Comparison of ENCODE assay signal across 1 mouse cellular context in the genomic region with DNA sequence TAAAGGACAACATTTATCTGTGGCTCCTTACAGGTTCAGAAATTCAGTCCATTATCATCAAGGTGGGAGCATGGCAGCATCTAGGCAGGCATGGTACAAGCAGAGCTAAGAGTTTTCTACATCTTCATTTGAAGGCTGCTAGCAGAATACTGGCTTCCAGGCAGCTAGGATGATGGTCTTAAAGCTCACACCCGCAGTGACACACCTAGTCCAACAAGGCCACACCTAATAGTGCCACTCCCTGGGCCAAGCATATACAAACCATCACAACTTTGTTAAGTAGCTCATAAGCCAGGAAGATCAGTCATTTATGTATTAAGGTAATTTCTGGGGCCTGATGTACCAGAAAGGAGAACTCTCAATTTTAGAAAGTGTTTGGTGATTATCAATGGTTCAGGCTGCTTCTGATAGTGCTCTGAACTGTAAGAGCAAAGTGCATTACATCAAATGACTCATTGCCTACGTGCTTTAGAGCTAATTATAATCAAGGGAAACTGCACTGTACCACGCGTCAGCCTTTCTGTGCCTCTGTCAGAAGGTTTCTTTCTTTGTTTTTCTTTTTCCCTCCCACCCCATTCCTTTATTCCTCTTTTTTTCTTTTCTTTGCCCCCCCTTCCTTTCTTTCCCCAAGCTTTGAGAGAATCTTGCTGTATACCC.
TF ChIP-seq lines count a peak whose summit lies in the region.

No protein-coding gene starts in this region.

TF ChIP-seq in MEL, 35 proteins besides CTCF, POLR2A, EP300 and RAD21:
- TF ChIP-seq ZMIZ1 (IDR thresholded peaks at IDR 0.05; ENCODE audit: low read depth, low read length): no peak
- TF ChIP-seq CHD1 (IDR thresholded peaks at IDR 0.05; ENCODE audit: low read depth, low read length): no peak
- no peak for TF ChIP-seq KAT2A (conservative IDR thresholded peaks at IDR 0.05; ENCODE audit: low read depth, low read length)
- TF ChIP-seq NRF1 (IDR thresholded peaks at IDR 0.05; ENCODE audit: insufficient read depth, low read depth, low read length, poor library complexity, severe bottlenecking): no peak
- no peak for TF ChIP-seq JUND (IDR thresholded peaks at IDR 0.05; ENCODE audit: low read depth, low read length)
- TF ChIP-seq MXI1 (IDR thresholded peaks at IDR 0.05; ENCODE audit: low read depth, low read length): no peak
- no peak for TF ChIP-seq USF2 (IDR thresholded peaks at IDR 0.05; ENCODE audit: borderline replicate concordance in 1 of 2, insufficient read depth in 1 of 2, low read depth in 1 of 2, low read length in 2 of 2)
- TF ChIP-seq SMC3 (IDR thresholded peaks at IDR 0.05; ENCODE audit: low read depth, low read length): no peak
- no peak for TF ChIP-seq RCOR1 (IDR thresholded peaks at IDR 0.05; ENCODE audit: low read depth, low read length)
- TF ChIP-seq HCFC1 (IDR thresholded peaks at IDR 0.05; ENCODE audit: low read depth, low read length): no peak
- TF ChIP-seq NELFE (IDR thresholded peaks at IDR 0.05; ENCODE audit: low read depth, low read length): no peak
- TF ChIP-seq MYB (IDR thresholded peaks at IDR 0.05; ENCODE audit: low read depth, low read length): no peak
- TF ChIP-seq TCF12 (IDR thresholded peaks at IDR 0.05; ENCODE audit: low read depth, low read length): no peak
- no peak for TF ChIP-seq ZC3H11A (IDR thresholded peaks at IDR 0.05; ENCODE audit: low read depth, low read length)
- no peak for TF ChIP-seq MAX (IDR thresholded peaks at IDR 0.05; ENCODE audit: low read length)
TF ChIP-seq in MEL: peak in this region for 0.
